Mouse (Mus musculus): ENCODE results near the gene Fam227b.

Gene Fam227b

DNA sequence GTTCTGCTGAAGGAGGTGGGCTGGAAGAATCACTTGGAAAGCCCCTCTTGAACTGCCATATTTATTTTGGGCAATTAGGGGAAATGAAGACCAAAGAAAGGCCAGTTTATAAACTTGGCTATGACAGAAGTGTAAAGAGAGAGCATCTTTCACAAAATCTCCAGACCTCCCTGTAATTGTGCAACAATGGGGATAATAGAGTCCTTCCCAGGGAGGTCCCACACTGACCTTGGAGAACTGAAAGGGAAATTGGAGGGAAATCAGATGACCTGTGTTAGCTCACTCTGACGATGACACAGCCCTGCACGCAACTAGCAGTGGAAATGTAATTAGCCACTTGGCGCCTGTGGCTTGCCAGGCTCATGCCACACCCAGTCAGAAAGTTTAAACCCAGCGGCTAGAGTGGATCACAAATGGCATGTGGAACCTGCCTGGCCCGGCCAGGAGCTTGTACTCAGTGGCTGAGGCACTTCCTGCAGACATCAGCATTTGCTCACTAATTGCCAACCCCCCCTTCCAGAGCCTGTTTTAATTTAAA, 175.9 kb downstream of the Fam227b start:
- no peak for DNase-seq

DNA sequence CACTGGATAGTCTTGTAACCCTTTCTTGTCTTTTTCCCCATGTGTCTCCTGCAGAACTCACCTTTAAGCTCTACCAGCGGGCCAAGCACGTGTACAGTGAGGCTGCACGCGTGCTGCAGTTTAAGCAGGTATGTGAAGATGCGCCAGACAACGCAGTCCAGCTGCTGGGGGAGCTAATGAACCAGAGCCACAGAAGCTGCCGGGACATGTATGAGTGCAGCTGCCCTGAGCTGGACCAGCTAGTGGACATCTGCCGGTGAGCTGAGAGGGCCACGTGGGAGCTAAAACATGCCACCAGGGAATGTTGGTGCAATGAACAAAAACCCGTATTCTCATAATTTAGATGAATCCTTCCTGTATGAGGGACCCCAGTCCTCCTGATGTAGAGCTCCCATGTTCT, 176.6 kb downstream of the Fam227b start:
- no peak for DNase-seq

GRCm38 (mm10) chr2:125973207-125973606, 178.6 kb downstream of the Fam227b start:
- no peak for DNase-seq

DNA sequence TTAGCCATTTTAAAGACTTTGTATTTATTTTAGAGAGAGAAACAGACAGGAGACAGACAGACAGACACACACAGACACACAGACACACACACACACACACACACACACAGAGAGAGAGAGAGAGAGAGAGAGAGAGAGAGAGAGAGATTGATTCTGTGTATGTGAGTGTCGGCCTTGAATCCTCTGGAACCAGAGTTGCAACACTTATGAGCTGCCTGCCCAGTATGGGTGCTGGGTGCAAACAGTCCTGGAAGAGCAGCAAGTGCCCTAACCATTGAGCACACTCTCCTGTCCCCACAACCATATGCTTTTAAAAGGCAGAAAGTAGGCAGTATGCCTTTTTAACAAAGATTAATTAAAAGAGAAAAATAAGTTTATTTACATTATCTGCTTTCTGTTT, 183.0 kb downstream of the Fam227b start:
- no peak for DNase-seq

DNA sequence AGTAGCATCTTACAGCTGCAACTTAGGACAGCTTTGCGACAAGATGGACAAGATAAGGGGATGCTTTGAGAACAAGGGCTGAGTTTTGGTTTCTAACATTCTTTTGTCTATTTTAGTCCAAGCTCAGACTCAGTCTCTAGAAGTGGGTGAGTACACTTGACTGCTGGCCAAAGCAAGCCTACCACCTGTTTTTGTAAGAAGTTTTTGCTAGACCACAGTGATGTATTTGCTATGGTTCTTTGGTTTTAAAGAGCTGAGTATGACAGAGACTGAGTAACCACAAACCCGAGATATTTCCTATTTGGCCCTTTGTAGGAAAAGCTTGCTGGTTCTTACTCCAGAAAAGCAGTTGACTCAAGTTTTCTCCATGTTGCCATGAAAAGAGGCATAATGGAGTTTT, 203.6 kb downstream of the Fam227b start:
- no peak for DNase-seq

DNA sequence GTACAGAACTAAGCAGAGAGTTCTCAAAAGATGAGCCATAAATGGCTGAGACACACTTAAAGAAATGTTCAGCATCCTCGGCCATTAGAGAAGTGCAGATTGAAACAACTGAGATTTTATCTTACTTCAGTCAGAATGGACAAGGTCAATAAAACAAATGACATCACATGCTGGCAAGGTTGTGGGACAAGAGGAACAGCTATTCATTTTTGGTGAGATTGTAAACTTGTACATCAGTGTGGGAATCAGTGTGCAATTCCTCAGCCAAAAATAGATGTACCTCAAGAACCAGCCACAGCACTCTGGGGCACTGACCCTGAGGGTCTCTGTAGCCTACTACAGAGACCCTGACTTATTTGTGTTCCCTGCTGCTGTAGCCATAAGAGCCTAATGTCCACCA, 208.5 kb downstream of the Fam227b start:
- no peak for DNase-seq

GRCm38 (mm10) chr2:125941111-125941785, 210.6 kb downstream of the Fam227b start:
- no peak for DNase-seq

GRCm38 (mm10) chr2:125938993-125939642, 212.7 kb downstream of the Fam227b start:
- DNase-seq: no peak

GRCm38 (mm10) chr2:125936396-125936795, 215.4 kb downstream of the Fam227b start:
- no peak for DNase-seq

GRCm38 (mm10) chr2:125933977-125934376, 217.8 kb downstream of the Fam227b start:
- no peak for DNase-seq
